Mouse (Mus musculus) cerebellum, adult 8-10 months (tissue): Measurements from ENCODE around the gene Acad11.
A peak's percentile ranks its signal among the peaks of the same experiment; 100 is the strongest.

Experiments
- DNase-seq: peaks from one replicate; pipeline ENCODE4 v3.0.0; 2022

The Acad11 gene

DNA sequence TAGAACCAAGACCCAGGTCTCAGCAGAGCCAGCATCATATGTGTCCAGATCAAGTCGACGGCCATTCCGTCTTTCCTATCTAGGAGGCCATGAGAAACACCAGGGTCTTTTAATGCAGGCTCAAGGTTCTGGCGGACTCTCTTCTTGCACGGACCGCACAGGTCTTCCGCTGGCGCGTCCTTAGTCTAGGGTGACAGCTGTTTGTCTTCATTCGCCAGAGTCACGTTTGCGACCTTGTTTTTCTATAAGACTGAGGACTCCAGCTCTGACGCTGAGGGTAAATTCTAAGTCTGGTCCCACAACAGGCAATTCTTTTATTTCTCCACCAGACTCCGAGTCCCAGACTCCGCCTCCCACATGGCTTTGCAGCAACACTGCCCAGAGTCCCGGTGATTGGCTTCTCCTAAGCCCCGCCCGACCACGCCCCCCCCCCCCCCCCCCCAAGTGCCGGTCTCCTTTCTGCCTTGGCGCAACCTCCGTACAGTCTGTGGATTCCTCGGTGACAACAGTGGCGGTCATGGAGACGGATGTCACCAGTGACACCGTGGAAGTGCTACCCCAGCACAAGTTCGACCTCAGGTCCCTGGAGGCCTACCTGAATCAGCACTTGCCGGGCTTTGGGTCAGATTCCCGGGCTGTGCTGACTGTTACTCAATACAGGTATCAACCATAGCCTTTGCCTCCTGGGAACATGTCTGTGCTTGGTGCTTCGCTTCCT is at the start of gene Acad11:
TSS of gene Acad11 (plus strand) at position 134 of the 718 bp plus-strand sequence.
- DNase-seq, result peak; percentile 92

DNA sequence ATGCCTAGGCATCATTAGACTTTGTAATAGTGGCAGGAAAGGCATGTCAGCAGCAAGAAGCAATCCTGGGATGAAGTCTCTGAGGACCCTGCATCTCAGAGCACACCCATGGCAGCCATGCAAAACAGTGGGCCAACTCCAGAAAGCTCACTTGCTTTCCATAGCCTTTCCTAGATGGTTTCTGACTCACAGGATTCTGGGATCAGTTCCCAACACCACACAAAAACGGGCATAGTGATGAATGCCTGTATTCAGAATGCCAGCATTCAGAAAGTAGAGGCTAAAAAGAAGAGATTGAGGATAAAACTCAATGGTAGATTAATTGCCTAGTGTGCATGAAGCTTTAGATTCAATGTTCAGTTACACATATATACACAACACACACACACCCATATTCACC is 48.7 kb upstream of the Acad11 start:
- DNase-seq, result no peak

DNA sequence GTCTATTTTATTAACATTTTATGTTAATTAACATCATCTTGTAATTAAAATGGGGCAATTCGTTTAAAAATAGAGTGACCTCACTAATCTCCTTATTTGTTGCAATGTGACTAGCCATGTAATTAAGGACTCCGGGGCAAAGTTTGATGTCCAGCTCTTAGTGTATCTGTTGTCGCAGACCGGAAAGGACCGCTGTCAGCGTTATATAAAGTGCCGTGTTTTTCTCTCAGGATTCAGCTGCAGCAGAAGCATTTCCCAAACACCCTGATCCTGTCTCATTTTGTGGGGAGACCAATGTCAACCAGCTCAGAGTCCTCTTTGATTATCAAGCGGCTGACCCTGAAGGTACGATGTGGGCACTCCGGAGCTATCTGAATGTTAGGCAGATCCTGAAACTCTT is 42.2 kb upstream of the Acad11 start:
- DNase-seq, result no peak

DNA sequence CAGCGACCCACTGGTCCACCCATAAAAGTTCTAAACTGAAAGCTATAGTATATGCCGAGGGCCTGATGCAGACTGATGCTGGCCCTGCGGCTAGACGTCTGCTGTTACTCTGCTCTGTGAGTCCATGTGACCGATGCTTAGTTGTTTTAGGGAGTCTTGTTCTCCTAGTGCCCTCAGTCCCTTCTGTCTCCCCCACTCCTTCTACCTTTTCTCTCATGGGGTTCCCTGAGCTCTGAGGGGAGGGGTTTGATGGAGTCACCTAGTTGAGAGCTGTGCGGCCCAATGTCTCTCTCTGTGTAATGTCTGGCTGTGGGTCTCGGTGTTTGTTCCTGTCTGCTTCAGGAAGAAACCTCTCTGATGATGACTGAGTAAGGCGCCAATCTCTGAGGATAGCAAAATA is 36.0 kb upstream of the Acad11 start:
- DNase-seq, result no peak

DNA sequence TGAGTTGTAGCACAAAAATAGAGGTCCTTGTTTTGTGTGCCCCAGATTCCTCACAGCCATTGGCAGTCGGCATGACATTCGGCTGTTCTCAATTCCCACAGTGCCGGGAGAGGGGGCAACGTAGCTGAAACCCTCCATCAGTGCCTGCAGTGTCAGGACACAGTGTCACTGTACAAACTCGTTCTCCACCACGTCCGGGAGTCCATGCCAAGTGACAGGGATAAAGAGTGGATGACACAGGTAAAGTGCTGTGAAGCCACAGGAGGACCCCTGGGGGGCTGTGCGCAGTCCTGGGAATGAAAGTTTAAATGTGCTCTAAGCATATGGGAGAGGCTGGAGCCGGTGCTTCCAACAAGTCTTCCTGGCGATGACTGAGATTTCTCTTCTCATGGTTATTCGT is 33.3 kb upstream of the Acad11 start:
- DNase-seq, result no peak

DNA sequence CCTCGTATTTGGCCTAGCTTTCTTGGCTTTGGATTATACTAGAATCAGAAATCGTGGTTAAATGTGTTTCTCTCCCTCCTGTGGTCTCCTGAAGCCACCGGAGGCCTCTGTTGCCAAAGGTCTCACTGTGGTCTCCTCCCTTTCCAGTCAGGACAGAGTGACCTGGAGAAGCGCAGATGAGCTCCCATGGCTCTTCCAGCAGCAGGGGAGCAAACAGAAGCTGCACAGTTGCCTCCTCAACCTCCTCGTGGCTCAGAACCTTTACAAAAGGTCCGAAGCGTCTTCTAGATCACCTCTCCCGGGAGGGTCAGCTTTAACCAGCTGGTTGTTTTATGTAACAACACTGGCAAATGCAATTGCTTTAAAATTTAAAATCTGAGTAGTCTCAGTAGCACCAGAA is 28.9 kb upstream of the Acad11 start:
- no peak for DNase-seq

DNA sequence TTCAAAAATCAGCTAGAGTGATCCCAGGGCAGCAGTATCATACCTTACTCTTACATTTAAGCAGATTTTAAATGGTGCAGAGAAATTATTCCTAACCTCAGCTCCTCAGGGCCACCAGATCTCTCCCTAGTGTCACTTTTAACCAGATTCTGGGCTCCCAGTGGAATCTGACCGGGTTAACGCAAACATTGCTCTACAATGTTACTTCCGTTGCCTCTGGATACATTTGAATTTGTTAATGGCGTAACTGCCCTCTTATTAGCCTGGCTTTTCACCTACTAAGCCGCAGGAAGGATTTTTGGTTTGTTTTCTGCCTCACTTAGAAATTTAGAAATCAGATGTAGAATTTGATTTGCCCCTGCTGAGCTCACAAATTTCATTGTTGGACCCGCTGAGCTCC is 28.5 kb upstream of the Acad11 start:
- DNase-seq, result no peak

DNA sequence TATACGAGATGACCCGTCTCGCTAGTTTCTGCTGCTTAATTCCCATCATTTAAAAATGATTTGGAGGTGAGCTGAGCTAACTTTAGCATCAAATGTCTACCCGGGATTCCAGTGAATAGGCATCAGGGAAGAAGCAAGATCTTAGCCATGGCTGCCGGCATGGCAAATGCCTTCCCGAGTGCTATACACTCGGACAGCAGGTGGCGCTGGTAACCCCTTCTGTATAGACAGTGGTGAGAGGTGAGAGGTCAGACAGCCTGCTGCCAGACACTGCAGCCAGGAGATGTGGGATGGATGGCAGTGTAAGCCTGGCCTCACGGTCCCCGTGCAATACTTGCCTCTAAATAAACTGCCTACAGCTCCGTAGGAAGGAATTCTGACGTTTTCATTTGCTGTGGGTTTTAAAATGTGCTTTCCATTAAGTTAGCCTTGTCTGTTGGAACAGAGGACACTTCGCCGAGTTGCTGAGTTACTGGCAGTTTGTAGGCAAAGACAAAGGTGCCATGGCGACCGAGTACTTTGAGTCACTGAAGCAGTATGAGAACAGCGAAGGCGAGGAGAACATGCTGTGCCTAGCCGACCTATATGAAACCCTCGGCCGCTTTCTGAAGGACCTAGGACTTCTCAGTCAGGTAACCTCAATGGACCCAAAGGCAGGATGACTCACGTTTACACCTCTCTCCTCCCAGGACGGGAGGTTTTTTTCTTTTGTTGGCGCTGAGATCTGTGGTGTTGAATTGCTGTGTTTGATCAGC is 27.7 kb upstream of the Acad11 start:
- DNase-seq, result peak; percentile 58

DNA sequence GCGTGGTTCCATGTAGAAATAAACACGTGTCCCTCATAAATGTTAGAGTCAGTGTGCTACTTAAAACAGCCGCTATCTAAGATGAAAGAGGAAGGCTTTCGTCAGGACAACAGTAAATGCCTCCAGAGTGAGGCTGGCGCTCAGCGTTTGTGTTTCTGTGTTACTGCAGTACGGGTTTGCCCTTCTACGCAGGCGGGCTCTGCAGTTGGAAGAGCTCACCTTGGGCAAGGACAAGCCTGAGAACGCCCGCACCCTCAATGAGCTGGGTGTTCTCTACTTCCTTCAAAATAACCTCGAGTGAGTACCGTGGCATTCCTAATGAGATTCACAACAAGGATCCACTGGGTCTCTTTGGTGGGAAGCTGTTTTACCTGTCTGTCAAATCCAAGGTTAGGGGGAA is 24.9 kb upstream of the Acad11 start:
- no peak for DNase-seq

DNA sequence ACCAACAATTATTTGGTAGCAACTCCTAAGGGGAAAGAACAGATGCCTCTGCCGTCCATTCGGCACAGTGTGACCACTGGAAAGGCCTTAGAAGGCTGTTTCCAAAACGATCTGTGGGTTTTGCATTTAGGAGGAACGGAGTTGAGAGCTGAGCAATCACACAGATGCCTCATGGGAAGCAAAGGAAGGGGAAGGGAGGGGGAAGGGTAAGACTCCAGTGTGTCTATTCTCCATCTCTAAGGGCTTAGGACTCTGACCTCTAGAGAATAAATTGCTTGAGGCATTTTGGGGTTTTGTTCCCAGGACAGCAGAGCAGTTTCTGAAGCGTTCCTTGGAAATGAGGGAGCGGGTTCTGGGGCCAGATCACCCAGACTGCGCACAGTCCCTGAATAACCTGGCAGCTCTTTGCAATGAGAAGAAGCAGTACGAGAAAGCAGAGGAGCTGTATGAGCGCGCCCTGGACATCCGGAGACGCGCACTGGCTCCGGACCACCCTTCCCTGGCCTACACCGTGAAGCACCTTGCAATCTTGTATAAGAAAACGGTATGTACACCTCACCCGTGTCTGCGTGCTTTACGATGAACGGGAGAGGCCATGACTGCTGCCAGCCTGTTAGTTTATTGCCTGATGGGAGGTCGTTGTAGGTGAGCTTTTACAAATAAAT is 24.0 kb upstream of the Acad11 start:
- DNase-seq, result no peak

DNA sequence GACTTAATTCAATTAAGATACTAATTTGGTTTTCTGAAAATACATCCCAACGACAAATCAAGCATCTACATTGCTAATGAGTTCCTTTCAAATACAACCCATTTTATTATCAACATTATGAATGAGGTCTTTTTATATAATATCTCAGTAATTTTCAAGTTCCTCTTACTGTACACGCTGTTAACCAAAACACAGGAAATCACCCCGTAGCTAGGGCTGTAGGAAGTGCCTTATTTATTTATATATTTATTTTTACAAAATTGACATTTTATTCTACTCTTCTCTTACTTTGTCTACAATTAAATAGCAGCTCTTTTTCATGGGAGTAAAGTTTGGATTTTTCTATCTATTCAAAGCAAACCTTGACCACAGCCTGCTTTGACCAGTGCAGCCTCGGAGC is 23.4 kb upstream of the Acad11 start:
- DNase-seq, result no peak

DNA sequence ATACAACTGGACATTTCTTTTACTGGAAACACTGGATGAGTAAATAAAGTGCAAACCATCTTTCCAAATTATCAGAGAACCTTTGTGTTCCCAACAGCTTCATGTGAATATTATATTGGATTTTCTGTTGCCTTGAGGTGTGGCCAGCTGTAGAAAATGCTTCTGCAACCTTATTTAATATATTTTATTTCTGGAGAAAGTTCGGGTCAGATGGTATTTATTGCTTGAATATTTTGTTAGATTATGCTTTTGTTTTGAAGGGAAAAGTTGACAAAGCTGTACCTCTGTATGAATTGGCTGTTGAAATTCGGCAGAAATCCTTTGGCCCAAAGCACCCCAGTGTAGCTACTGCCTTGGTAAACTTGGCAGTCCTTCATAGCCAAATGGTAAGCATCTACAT is 22.8 kb upstream of the Acad11 start, which contains the start of gene Gm28305:
TSS of gene Gm28305 (plus strand) at position 301 of the 400 bp plus-strand sequence.
- no peak for DNase-seq

DNA sequence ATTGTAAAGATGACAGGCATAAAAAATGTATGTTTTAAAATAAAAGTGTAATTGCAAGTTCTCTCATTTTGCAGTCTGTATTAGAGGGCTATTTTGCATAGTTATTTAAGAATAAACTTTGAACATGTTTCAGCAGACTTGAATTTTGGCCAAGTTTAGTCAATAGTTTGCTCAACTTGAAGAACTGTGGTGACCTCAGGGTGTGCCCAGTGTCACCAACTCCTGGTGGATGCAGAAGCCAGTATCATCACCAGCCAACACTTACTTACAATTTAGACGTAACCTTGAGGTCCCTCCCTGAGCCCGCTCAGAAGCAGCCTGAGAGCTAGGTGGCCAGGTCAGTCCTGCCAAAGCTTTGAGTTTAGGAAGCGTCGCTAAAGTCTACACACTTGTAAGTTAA is 19.5 kb upstream of the Acad11 start:
- no peak for DNase-seq

DNA sequence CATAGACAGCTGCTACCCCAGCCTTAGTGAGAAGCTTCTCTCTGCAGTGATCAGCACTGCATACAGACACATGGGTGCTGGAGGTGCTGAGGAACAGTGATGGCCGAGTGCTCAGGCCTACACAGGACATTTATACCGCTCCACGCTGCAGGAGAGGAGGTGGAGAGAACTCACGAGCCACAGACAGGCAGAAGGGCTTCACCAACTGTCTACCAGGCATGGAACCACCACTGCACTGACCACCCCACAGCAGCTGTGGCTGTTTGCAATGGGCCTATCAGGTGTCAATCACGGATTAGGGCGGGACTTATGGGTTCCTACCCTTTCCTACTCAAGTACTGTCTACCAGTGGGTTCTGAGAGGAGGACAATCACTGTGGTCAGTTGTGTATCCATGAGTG is 12.1 kb upstream of the Acad11 start:
- DNase-seq, result no peak

DNA sequence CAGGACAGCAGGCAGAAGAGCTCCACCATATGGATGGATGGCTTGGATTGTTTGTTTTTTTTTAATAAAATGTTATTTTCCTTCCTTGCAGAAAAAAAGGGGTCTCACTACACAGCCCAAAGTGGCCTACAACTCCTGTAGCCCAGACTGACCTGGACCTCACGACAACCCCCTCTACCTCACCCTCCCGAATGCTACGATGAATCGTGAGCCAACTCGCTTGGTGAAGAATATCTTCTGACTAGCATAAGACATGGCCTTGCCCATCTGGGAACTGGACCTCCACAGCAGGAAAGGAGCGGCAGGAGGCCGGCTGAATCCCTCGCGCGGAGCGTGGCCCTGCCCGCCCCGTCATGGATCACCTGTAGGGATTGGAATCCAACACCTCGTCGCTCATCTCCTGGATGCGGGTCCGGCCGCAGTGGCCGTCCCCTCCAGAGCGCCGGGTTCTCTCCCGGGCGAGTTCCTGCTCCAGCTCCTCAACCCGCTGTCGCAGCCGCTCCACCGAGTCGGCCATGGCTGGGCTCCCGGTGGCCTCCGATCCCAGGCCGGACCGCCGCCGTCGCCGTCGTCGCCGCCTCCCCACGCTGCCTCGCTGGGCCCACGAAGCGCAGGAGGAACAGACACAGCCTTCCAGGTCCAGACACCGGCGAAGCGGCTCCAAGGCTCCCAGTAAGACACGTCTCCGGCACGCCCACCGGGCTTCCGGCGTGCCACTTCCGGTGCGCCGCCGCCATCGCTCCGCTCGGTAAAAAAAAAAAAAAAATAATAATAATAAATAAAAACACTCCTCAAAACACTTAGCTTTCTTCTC is 540 bp upstream of the Acad11 start, which contains the start of gene Uba5:
TSS of gene Uba5 (minus strand) at position 705 of the 814 bp plus-strand sequence.
- DNase-seq, result no peak

DNA sequence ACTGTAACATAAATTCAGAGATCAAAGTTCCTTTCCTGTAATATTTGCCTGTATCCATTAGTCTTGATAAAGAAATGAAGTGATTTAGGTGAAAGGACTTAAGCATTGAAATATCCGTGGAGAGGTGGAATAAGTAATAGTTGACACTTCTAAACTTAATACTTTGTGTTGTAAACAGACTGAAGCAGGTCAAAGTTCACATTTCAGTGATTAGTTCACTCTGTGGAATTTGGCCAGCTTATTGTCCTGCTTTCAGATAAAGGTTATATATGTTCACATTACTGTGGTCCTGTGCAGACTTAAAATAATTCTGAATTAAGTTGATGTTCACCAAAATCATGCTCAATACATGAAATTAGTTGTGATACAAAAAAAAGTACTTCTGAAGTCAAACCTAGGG is 1.4 kb downstream of the Acad11 start:
- DNase-seq, result no peak

DNA sequence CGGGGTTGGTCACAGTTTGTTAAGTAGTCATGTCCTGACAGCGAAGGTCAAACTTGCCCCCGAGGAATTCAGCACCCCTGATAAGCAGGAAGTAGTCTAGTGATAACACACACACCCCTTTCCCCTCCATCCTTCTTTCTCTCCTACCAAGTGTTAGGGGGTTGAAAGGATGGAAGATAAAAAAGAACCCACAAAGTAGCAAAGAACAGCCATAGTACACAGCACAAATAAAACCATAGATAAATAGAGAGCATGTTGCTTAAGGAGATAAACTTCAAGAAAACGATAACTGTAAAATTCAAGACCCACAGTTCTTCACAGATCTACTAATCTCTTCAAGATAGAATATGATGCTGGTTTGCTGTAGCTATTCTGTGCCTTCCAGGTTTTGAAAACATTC is 7.1 kb downstream of the Acad11 start:
- no peak for DNase-seq

DNA sequence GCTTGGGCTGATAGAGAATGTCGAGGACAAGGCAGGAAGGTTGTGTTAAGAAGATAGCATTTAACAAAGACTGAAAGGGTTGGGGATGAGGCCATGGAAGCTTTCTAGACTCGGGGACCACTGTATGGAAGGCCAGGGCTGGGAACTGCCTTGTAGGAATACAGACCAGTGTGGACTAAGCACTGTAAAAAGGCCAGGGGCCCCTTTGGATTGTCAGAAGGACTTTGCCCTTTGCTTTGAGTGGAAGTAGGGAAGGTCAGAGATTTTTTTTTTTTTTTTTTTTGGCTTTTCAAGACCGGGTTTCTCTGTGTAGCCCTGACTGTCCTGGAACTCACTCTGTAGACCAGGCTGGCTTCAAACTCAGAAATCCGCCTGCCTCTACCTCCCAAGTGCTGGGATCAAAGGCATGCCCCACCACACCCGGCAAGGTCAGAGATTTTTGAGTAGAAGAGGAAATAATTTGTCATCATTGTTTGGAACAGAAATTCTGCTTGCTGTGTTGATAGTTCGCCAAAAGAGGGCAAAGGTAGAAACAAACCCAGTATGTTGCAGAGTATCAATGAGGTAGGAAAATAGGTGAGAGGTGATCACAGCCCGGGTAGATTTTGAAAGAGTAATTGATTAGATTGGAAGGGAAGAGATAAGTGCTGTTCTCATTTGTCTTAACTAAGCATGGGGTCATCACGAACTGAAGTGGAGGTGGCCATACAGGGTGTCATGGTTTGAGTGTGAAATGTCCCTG is 7.9 kb downstream of the Acad11 start:
- no peak for DNase-seq

DNA sequence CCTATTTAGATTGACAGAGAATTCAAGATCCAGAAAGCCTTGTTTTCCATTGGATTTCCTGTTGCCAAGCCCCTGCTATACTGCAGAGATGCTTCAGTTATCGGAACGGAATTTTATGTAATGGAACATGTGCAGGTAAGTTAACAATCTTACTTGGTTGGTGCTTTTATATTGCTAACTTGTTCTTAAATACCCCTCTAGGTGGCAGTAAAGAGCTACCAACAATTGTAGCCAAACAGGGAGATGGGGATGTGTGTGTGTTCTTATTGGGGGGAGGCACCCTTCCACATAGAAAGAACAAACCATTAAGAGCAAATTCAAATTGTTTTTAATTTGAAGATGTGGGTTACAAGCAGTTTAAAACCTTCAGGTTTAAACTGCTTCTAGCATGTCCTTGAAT is 12.6 kb downstream of the Acad11 start:
- DNase-seq, result no peak

DNA sequence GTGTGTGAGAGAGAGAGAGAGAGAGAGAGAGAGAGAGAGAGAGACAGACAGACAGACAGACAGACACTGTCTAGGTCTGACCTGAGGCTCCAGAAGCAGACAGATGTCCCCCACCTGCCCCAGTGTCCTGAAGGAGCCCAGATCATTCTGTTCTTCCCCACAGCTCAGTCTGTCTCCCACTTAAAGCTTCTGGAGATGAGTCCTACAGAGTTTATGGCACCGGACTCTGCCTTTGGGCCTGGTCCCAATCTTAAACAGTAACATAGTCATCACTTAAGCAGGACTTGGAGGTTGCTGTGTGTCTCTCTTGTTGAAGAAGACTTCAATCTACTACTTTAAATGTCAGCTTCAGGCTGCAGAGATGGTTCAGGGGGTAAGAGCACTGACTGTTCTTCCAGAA is 15.6 kb downstream of the Acad11 start:
- no peak for DNase-seq

DNA sequence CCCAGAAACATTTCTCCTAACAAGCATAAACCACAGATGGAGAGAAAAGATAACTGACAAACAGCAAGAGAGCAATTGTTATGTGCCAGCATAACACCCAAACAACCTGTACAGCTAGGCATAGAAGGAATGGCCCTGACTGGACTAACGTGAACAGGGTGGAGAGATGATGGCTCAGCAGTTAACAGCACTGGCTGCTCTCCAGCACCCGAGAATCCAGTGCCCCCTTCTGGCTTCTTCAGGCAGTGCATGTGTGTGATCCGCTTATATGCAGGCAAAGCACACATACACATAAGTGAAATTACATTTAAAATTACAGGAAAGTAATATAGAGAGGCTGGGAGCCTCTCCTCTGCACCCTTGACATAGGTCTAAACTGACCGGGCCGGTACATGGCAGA is 16.2 kb downstream of the Acad11 start:
- no peak for DNase-seq

DNA sequence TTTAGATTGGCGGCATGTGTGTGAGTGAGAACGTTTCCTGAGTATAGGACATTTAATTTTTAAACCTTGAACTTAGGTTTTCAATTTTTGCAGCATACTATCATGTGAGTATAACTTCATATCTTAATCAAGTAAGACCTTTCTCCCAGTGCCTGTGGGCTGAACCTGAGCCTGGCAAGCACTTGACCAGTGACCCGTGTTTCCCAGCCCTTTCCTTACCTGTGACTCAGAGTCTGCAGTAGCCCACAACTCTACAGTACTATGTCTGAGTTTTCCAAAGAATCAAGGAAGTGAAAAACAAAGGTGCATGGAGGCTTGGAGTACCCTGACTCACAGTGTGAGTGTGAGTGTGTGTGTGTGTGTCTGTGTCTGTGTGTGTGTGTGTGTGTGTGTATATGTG is 16.9 kb downstream of the Acad11 start:
- DNase-seq, result no peak
